In genomic region chr7:19359299-19359891, GRCm38 (mm10) we compare ENCODE assay signal across 8 mouse cellular contexts. TPM values are rescaled to one million over a fixed set of nuclear protein-coding genes. Genes with fewer than 3 reads are reported as not detected.
DNase-seq lines count a peak whose midpoint lies in the region; ATAC-seq and TF ChIP-seq lines count a peak whose summit lies in the region.

Gene Cd3eap, minus strand, starts transcription at chr7:19359483.
Gene Ppp1r13l, plus strand, starts transcription at chr7:19359749.

- peaks cover 76% of the 10 kb centered on the region for H3K4me1 ChIP-seq in G1E (ENCODE audit: insufficient read depth, low read depth, low read length)
- peaks cover 37% of the 10 kb centered on the region for H3K4me1 ChIP-seq in forebrain, embryonic 15.5 days
- H3K4me1 ChIP-seq in liver, postnatal 0 days (ENCODE audit: insufficient read depth), result peaks cover 46% of the 10 kb centered on the region
- peaks cover 12% of the 10 kb centered on the region for H3K4me1 ChIP-seq in neural tube, embryonic 14.5 days (ENCODE audit: control insufficient read depth, insufficient read depth, low read length)

- no peaks in the 10 kb centered on the region for H3K27me3 ChIP-seq in G1E (ENCODE audit: insufficient read depth, low read length)
- no peaks in the 10 kb centered on the region for H3K27me3 ChIP-seq in forebrain, embryonic 15.5 days
- H3K27me3 ChIP-seq in liver, postnatal 0 days (ENCODE audit: insufficient read depth, low read length), result no peaks in the 10 kb centered on the region
- no peaks in the 10 kb centered on the region for H3K27me3 ChIP-seq in neural tube, embryonic 14.5 days (ENCODE audit: control insufficient read depth, insufficient read depth, low read length)

- H3K4me3 ChIP-seq in G1E (ENCODE audit: low read depth, low read length), result peak within 1 kb of the TSS; percentile 86
- peak within 1 kb of the TSS; percentile 68 for H3K4me3 ChIP-seq in forebrain, embryonic 15.5 days
- H3K4me3 ChIP-seq in liver, postnatal 0 days (ENCODE audit: low read depth, low read length), result peak within 1 kb of the TSS; percentile 65
- peak within 1 kb of the TSS; percentile 59 for H3K4me3 ChIP-seq in neural tube, embryonic 14.5 days (ENCODE audit: low read depth, low read length)

- H3K36me3 ChIP-seq in G1E (replicated peaks), result peaks cover 60% of the 10 kb centered on the region
- peaks cover 17% of the 10 kb centered on the region for H3K36me3 ChIP-seq in forebrain, embryonic 15.5 days
- H3K36me3 ChIP-seq in liver, postnatal 0 days (replicated peaks; ENCODE audit: insufficient read depth, low read length), result peaks cover 16% of the 10 kb centered on the region
- peaks cover 23% of the 10 kb centered on the region for H3K36me3 ChIP-seq in neural tube, embryonic 14.5 days (ENCODE audit: control insufficient read depth, insufficient read depth, low read length)

- TF ChIP-seq CTCF in G1E (IDR thresholded peaks at IDR 0.05; ENCODE audit: low read depth, low read length), result no peak
- no peak for TF ChIP-seq CTCF in liver, postnatal 0 days (IDR thresholded peaks at IDR 0.05; ENCODE audit: low read depth)

- ATAC-seq in G1E (ENCODE audit: extremely low read depth, insufficient number of reproducible peaks, low FRiP score, poor library complexity, severe bottlenecking), result peak; percentile 47
- ATAC-seq in forebrain, embryonic 15.5 days (replicated peaks), result peak; percentile 83
- ATAC-seq in liver, postnatal 0 days, result peak; percentile 70
- peak; percentile 85 for ATAC-seq in neural tube, embryonic 14.5 days (ENCODE audit: low read depth)

- H3K27ac ChIP-seq in forebrain, embryonic 15.5 days (replicated peaks), result peak within 1 kb of the TSS; percentile 58
- H3K27ac ChIP-seq in liver, postnatal 0 days (ENCODE audit: low read depth), result peak within 1 kb of the TSS; percentile 67
- 0 out of 2 replicates have a peak within 1 kb of the TSS, but pooled peaks have one; percentile 5 for H3K27ac ChIP-seq in neural tube, embryonic 14.5 days (ENCODE audit: low read depth, low read length)

- no peaks in the 10 kb centered on the region for H3K9me3 ChIP-seq in G1E (replicated peaks)
- no peaks in the 10 kb centered on the region for H3K9me3 ChIP-seq in forebrain, embryonic 15.5 days
- no peaks in the 10 kb centered on the region for H3K9me3 ChIP-seq in liver, postnatal 0 days (ENCODE audit: low read length)
- H3K9me3 ChIP-seq in neural tube, embryonic 14.5 days (ENCODE audit: control insufficient read depth, low read length), result no peaks in the 10 kb centered on the region

- TF ChIP-seq EP300 in liver, postnatal 0 days (IDR thresholded peaks at IDR 0.05; ENCODE audit: low read depth), result peak; percentile 82

- peak within 1 kb of the TSS; percentile 64 for H3K9ac ChIP-seq in forebrain, embryonic 15.5 days (replicated peaks)
- peak within 1 kb of the TSS; percentile 63 for H3K9ac ChIP-seq in liver, postnatal 0 days (replicated peaks)
- peak within 1 kb of the TSS; percentile 60 for H3K9ac ChIP-seq in neural tube, embryonic 14.5 days (replicated peaks; ENCODE audit: low read depth, low read length)

- DNase-seq in G1E (ENCODE audit: low spot score), result peak; percentile 74
- DNase-seq in cerebellum, adult 11 months, result peak; percentile 87
- DNase-seq in heart, postnatal 25 days (ENCODE audit: low spot score), result peak; percentile 77
- peak; percentile 90 for DNase-seq in layer of hippocampus, adult 11-12 months (ENCODE audit: low spot score)
- peak; percentile 88 for DNase-seq in liver, postnatal 0 days
- peak; percentile 92 for DNase-seq in testis, postnatal 10 days (ENCODE audit: low spot score)

- H3K4me2 ChIP-seq in forebrain, embryonic 15.5 days (replicated peaks), result peak within 1 kb of the TSS; percentile 96
- H3K4me2 ChIP-seq in liver, postnatal 0 days (ENCODE audit: low read depth, low read length), result peak within 1 kb of the TSS; percentile 99
- H3K4me2 ChIP-seq in neural tube, embryonic 14.5 days (ENCODE audit: low read depth, low read length), result peak within 1 kb of the TSS; percentile 99

- intact Hi-C loops in heart, postnatal 25 days (cut with DNase I), result no loop called here

- under 1% methylated on average over 30 of the region's 31 CpGs for WGBS in forebrain, embryonic 15.5 days
- WGBS in liver, postnatal 0 days (ENCODE audit: insufficient replicate concordance), result 0% methylated on average over 30 of the region's 31 CpGs
- 0% methylated on average over 31 of the region's 31 CpGs for WGBS in neural tube, embryonic 14.5 days

RNA-seq across cellular contexts. Expression of gene Cd3eap, which starts in this region (rescaled TPM):
- total RNA-seq in G1E (2014; fragmentation: Nextera tagmentation) (9.3 and 10.8 TPM in 2 replicates), G1E (2017) (22.3 and 25.6 TPM in 2 replicates)
- 56.2 and 57.8 TPM in 2 replicates for polyA plus RNA-seq in G1E (2012)
- 23.9 and 24.0 TPM in 2 replicates for polyA plus RNA-seq in forebrain, embryonic 15.5 days (2015; fragmentation: Nextera tagmentation; extraction: Ambion mirVana)
- 1 to 10 TPM; 9.1 to 9.7 TPM for total RNA-seq in heart, postnatal 25 days (2021)
- polyA plus RNA-seq in liver, postnatal 0 days (2015; fragmentation: Nextera tagmentation; extraction: Ambion mirVana), result 7.7 and 7.8 TPM in 2 replicates
- 19.1 and 21.5 TPM in 2 replicates for polyA plus RNA-seq in neural tube, embryonic 14.5 days (2014; fragmentation: Nextera tagmentation; extraction: Ambion mirVana)

RNA-seq across cellular contexts. Expression of gene Ppp1r13l, which starts in this region (rescaled TPM):
- total RNA-seq in G1E (2014; fragmentation: Nextera tagmentation), result 8.5 and 15.2 TPM in 2 replicates
- total RNA-seq in G1E (2017), result 0.93 and 1.1 TPM in 2 replicates
- 32.9 and 38.0 TPM in 2 replicates for polyA plus RNA-seq in G1E (2012)
- polyA plus RNA-seq in forebrain, embryonic 15.5 days (2015; fragmentation: Nextera tagmentation; extraction: Ambion mirVana), result 2.6 and 2.7 TPM in 2 replicates
- total RNA-seq in heart, postnatal 25 days (2021), result 10 to 100 TPM; 36.5 to 40.5 TPM
- polyA plus RNA-seq in liver, postnatal 0 days (2015; fragmentation: Nextera tagmentation; extraction: Ambion mirVana), result 0.47 and 0.69 TPM in 2 replicates
- 1.4 and 1.7 TPM in 2 replicates for polyA plus RNA-seq in neural tube, embryonic 14.5 days (2014; fragmentation: Nextera tagmentation; extraction: Ambion mirVana)

Comparison
In these comparisons a context has a peak if more than half of its experiments do, and no peak if none do; other contexts are left out.
1. Peak in every context shown above with its lines: DNase-seq, ATAC-seq, H3K4me3 ChIP-seq and H3K27ac ChIP-seq.
2. H3K27ac ChIP-seq: peak in every context shown above with its lines; median percentile 67 in liver, postnatal 0 days; 58 in forebrain, embryonic 15.5 days; 5 in neural tube, embryonic 14.5 days.